Mouse (Mus musculus) spleen, adult 18-20 months (tissue): ENCODE measurements around the gene Lysmd1.

ENCODE experiments used
- DNase-seq, 2 experiments: peaks; one replicate each; pipeline ENCODE4 v3.0.0; 2022; ENCODE audit warnings: mixed read lengths in 2 of 2

Gene Lysmd1

DNA sequence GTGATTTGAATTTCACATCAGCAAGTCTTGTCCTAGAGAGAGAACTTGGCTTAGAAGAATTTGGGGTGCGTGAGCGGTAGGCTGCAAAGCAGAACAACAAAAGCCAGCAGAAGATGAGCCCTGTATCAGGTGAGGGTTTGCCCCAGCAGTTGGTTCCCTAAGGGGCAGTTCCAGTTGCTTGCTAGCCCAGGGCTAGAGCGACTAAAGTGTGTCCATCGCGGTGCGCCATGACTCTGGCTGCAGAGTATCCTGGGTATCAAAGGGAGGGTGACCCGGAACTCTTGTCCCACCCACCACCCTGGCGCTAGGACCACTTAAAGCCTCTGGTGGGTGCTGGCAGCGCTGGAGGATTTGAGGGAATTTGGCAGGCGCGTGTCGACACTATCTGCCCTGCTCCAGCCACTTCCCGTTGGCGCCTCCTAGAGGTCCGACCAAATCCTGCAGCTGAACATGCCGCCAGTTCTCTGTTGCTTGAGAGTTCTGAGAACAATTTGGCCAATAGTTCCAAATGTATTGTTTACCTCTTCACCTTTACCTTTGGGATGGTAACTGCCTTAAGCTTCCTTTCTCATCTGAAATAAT lies 40.2 kb downstream of the Lysmd1 start:
- peak; percentile 68 to 87 for DNase-seq

DNA sequence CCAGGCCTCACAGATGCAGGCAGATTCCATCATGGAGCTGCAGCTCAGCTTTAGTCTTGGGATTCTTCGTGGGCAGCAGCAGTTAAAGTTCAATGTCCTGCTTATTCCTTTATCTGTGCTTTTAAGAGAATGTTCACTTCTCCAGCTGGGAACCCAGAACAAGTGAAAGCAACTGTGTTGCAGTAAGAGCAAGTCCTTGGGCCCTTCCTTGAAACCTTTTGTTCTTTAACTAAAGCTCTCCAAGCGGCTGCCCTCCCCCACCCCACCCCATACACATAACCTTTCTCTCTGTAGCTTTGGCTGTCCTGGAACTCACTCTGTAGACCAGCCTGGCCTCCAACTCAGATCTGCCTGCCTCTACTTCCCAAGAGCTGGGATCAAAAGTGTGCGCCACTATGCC lies 42.6 kb downstream of the Lysmd1 start:
- no peak for DNase-seq

DNA sequence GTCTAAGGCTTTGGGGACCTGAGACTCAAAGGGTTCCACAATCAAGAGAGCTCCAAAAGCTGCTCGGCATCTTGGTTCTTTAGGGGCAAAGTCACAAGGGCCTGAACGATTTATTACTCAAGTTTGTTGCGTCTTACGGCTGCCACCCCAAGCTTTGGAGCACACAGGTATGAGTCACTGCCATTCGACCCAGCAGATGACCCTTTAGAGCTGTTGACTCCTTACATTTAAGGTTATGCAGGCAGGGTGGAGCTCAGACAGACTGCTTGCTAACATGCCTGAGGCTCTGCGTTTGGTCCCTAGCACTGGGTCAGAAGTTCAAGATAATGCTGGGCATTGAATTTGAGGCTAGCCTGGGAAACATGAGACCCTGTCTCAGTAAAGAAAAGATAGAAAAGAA lies 43.7 kb downstream of the Lysmd1 start:
- no peak for DNase-seq

DNA sequence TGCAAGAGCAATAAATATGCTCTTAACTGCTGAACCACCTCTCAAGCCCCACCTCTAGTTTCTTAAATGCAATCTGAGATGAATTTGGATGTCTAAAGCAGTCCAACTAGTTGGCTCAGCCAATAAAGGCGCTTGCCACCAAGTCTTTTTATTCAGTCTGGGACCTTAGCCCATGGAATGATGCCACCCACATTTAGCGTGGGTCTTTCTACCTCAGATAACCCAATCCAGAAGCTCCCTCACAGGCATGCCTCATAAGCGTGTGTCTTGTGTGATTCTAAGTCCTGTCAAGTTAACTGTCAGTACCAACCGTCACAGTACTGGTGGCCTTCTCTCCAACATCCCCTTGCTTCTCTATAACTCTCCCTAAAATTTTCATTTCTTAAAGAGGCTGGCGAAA lies 45.1 kb downstream of the Lysmd1 start:
- DNase-seq = no peak

DNA sequence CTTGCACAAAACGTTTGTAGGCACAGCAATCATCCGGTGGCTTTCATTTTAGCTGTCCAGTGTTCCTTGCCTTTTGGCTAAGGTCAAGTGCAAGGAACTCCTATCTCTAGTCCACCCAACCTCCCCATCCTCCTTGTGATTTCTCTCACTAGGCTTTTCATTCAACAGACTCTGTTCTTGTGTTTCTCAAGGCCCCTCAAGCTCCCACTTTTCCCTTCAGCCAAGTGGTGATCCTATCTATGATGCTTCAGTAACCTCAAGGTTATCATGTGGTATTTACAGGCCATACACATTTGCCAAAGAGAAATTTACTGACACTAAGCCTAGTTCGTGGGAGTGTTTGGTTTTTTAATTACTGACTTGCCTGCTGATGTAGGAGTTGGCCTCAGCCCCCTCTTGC lies 46.0 kb downstream of the Lysmd1 start:
- no peak for DNase-seq

DNA sequence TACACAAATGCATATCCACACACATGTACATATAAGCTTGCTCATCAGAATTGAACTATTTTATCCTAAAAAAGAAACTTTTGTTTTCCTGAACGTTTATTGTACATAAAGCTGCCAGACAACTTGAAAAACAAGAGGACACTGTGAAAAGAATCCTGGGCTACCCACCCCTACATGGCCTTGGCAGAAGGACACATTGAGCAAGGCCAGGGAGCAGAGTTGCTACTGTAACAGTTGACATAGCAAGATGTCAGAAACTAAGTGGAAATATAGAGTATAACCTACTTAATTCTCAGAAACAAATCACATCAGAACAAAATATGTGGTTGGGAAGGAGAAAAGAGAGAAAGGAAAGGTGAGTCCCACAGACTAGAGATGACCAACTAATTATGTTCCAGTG lies 48.0 kb downstream of the Lysmd1 start:
- DNase-seq = no peak

DNA sequence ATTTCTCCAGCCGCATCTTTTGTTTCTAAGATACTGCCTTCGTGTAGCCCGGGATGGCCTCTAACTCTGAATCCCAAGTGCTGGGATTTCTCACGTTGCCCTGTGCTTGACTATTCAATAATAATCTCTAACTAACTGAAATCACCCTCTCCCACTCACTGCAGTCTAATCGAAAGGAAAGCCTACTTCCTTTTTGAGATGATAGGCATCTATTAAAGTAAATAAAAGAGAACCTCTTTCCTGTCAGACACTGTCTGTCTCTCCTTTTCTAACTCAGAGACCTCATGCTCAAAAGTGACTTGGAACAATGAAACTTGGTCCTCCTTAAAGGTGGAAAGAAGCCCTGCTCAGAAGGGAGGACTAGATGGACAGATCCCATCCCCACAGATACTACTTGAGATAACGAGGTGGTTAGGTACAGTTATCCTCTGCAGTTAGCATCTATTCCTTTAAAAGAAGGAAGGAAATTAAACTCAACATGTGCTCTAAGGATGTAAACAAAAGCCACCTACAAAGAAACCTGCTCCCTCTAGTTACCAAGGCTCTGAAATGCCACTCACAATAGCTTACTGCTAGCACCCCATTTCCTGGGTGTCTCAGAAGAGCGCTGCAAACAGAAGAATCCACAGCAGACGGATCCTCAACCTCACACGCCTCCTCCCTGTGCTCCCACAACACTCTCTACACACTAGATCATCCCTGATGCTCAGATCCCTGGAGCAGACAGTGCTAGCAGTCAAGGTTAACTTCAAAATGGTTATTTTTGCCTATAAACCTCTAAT lies 51.1 kb downstream of the Lysmd1 start:
- DNase-seq = no peak

DNA sequence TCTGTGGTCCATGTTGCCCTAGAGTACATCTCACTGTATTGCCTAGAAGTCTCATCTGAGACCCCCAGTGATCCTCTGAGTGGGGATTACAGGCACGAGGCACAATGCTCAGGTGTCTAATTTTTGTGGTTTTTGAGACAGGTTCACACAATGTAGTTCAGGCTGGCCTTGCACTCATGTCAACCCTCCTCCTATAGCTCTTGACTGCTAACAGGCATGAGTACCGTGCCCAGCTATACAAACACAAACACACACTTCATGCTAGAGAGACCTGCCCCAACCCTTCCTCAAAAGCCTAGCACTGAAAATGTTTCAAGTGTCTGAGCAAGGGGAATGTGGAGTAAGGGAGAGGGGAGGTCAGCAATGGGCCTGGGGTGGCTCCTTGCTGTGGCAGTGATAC lies 52.2 kb downstream of the Lysmd1 start:
- DNase-seq = no peak

DNA sequence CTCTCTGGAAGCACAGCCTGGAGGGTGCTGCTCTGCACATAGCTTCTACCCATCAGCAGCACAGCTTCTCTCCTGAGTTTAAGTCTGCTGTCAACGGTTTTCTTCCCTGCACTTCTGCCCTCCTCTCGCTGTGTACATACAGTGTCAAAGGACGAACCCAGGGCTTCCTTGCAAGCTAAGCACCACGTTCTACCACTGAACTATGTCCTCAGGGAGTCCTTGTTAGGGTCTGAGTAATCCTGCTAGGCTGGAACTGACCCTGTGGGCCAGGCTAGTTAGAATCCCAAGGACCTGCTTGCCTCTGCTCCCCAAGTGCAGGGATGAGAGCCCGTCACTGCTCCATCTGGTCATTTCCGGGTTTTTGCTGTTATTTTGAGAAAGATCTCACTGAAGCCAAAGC lies 53.0 kb downstream of the Lysmd1 start:
- DNase-seq = no peak
